Mouse (Mus musculus) testis, adult 2 months (tissue): ENCODE measurements around the gene Ddx4.

Experiments
- CTCF ChIP-seq: fragments of 200-500 bp; IDR thresholded peaks from 2 replicates; pipeline ENCODE4 v1.5.1; 2012; ENCODE audit warnings: low read depth, mild to moderate bottlenecking, inconsistent platforms, low read length, moderate library complexity; ENCODE audit not compliant: control insufficient read depth, insufficient read depth, insufficient replicate concordance
- POLR2A ChIP-seq: fragments of 200-500 bp; IDR thresholded peaks from 2 replicates; pipeline ENCODE4 v1.6.1; 2012; ENCODE audit warnings: low read depth, mild to moderate bottlenecking, inconsistent platforms, low read length, moderate library complexity; ENCODE audit not compliant: control insufficient read depth

DNA sequence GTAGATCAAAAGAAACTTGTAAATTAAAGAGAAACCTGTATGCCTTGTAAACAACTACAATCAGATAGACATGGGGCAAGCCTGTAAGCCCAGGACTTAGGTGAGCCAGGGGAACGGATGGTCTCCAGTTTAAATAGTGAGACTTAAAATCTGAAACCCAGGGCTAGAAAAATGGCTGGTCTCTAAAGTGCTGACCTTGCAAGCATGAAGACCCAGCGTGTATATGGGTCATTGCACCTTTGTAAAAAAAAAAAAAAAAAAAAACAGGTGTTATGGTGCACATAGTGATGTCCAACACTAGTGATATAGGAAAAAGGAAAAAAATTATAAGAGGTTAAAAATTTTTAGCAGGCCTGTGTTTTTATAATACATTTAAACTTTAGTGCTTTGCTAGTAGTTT is 9.4 kb upstream of the Ddx4 start:
- TF ChIP-seq POLR2A: no peak
- TF ChIP-seq CTCF: no peak
